Mouse (Mus musculus): ENCODE results near the gene Cyp2b23. TPM values are rescaled to one million over a fixed set of nuclear protein-coding genes. Genes with fewer than 3 reads are reported as not detected.
"Not testable (repeated sequence)": the region's sequence is repeated elsewhere in the genome, so short reads cannot be mapped to it uniquely, and the experiment has no call there.

The Cyp2b23 gene
- not detected in 2 replicates for polyA plus RNA-seq (2014; fragmentation: Nextera tagmentation; extraction: Ambion mirVana)

DNA sequence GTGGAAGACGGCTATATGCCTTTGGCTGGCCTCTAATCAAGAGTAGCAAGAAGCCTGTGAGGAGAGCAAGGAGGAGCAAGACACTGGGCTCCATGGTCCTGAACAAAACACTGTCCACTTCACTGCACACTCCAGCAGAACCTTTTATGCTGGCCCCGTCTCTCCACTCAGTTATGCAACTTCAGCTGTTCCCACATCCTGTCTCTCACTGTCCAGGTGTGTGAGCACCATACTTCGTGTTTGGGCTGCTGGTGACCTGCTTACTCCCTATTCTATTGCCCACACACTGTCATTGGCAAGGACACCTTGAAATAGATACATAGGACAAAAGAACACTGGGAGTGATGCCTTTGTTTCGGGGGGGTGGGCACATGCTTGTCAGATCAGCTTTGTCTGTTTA lies at the start of gene Cyp2b23:
Gene Cyp2b23 (minus strand): TSS at position 101 of the 400 bp plus-strand sequence.
- Histone ChIP-seq H3K27ac (ENCODE audit: low read depth, low read length) (no peak within 1 kb of the TSS), H3K9me3 (ENCODE audit: control insufficient read depth, low read length) (no peaks in the 10 kb centered on the region), H3K27me3 (replicated peaks; ENCODE audit: control insufficient read depth, insufficient read depth, low read length) (no peaks in the 10 kb centered on the region), H3K4me2 (no peak within 1 kb of the TSS), H3K36me3 (ENCODE audit: control insufficient read depth, insufficient read depth, low read length) (no peaks in the 10 kb centered on the region), H3K4me1 (replicated peaks; ENCODE audit: control insufficient read depth, insufficient read depth, low read length) (no peaks in the 10 kb centered on the region), H3K4me3 (ENCODE audit: low read depth, low read length) (no peak within 1 kb of the TSS), H3K9ac (ENCODE audit: low read depth, low read length) (no peak within 1 kb of the TSS)
- DNase-seq (ENCODE audit: low spot score) (no peak), ATAC-seq (replicated peaks; ENCODE audit: low FRiP score) (no peak)
- 61% methylated on average over 4 of the region's 4 CpGs for WGBS

GRCm38 (mm10) chr7:26711061-26711460 lies 24.8 kb upstream of the Cyp2b23 start:
- WGBS: 83% methylated on average over 11 of the region's 11 CpGs
- H3K4me1 ChIP-seq (replicated peaks; ENCODE audit: control insufficient read depth, insufficient read depth, low read length): no peaks in the 10 kb centered on the region
- no peak for ATAC-seq (replicated peaks; ENCODE audit: low FRiP score)

DNA sequence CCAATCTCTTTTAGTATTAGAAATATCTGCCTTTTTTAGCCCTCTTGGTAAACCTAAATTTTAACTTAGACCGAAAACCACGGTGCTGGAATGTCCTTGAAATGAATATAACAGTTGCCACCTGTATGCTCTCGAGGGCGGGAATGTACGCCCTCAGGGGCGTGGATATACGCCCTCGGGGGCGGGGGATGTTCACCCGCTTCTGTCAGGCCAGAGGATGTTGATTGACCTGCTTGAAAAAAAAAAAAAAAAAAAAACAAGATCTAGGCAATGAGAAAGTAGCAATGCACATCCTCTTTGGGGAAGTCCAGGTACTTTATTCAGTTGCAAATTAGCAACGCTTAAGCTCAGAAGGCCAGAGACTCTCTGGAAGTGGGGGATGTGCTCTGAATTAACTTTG lies 20.8 kb upstream of the Cyp2b23 start:
- Histone ChIP-seq H3K36me3 (ENCODE audit: control insufficient read depth, insufficient read depth, low read length) (no peaks in the 10 kb centered on the region), H3K4me2 (no peak overlapping the region), H3K9ac (ENCODE audit: low read depth, low read length) (no peak overlapping the region), H3K27ac (ENCODE audit: low read depth, low read length) (no peak overlapping the region), H3K27me3 (replicated peaks; ENCODE audit: control insufficient read depth, insufficient read depth, low read length) (no peaks in the 10 kb centered on the region), H3K4me1 (replicated peaks; ENCODE audit: control insufficient read depth, insufficient read depth, low read length) (no peaks in the 10 kb centered on the region), H3K9me3 (ENCODE audit: control insufficient read depth, low read length) (no peaks in the 10 kb centered on the region), H3K4me3 (ENCODE audit: low read depth, low read length) (no peak overlapping the region)
- ATAC-seq (replicated peaks; ENCODE audit: low FRiP score): no peak
- WGBS: 41% methylated on average over 11 of the region's 11 CpGs
- DNase-seq (ENCODE audit: low spot score): no peak

More at GRCm38 (mm10) chr7:26711061-26711460, 24.8 kb upstream of the Cyp2b23 start:
- no peaks in the 10 kb centered on the region for H3K27me3 ChIP-seq (replicated peaks; ENCODE audit: control insufficient read depth, insufficient read depth, low read length)
- no peaks in the 10 kb centered on the region for H3K36me3 ChIP-seq (ENCODE audit: control insufficient read depth, insufficient read depth, low read length)
- no peak overlapping the region for H3K27ac ChIP-seq (ENCODE audit: low read depth, low read length)
- no peak overlapping the region for H3K4me2 ChIP-seq
- no peak overlapping the region for H3K4me3 ChIP-seq (ENCODE audit: low read depth, low read length)
- H3K9ac ChIP-seq (ENCODE audit: low read depth, low read length): no peak overlapping the region
- no peak for DNase-seq (ENCODE audit: low spot score)
- no peaks in the 10 kb centered on the region for H3K9me3 ChIP-seq (ENCODE audit: control insufficient read depth, low read length)

DNA sequence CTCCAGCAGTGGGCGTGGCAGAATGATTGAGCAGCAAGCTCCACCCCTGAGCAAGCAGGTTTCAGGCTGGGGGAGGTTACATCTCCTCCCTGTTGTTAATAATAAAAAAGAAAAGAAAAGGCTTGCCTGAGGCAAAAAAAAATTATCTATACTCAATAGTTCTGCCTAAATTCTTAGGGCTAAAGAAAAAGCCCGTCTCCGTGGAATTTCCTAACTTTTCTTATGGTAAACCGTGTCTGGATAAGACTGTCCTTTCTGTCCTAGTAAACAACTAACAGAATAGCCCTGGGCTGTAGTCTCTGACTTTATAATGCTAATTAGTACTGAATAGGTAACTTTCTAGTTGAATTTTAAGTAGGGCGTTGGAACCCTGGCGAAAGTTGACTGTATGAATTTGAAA lies 20.0 kb upstream of the Cyp2b23 start:
- H3K4me2 ChIP-seq; H3K4me1 ChIP-seq (replicated peaks; ENCODE audit: control insufficient read depth, insufficient read depth, low read length); DNase-seq (ENCODE audit: low spot score); ATAC-seq (replicated peaks; ENCODE audit: low FRiP score); H3K27ac ChIP-seq (ENCODE audit: low read depth, low read length); H3K4me3 ChIP-seq (ENCODE audit: low read depth, low read length); H3K9me3 ChIP-seq (ENCODE audit: control insufficient read depth, low read length); H3K9ac ChIP-seq (ENCODE audit: low read depth, low read length); H3K27me3 ChIP-seq (replicated peaks; ENCODE audit: control insufficient read depth, insufficient read depth, low read length); H3K36me3 ChIP-seq (ENCODE audit: control insufficient read depth, insufficient read depth, low read length): not testable (repeated sequence)
- WGBS: 46% methylated on average over 6 of the region's 6 CpGs

DNA sequence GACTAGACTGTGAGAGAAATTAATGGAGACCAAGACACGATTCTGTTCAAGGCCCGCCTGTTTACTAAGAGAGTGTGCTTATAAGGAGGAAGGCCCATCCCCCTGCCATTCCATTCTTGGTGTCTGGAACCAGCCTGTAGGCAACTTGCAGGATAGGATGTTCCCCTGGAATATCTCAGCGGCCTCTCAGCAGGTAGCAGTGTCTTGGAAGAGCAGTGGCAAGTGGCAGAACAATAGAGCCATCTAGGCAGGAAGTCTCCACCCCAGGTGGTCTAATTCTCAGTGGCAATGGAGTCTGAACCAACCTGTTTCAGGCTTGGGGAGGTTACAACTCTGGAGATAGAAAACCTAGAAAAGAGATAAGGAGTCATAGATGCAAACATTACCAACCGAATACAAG lies 13.9 kb upstream of the Cyp2b23 start:
- Histone ChIP-seq H3K9me3 (ENCODE audit: control insufficient read depth, low read length) (no peaks in the 10 kb centered on the region), H3K4me1 (replicated peaks; ENCODE audit: control insufficient read depth, insufficient read depth, low read length) (no peaks in the 10 kb centered on the region), H3K4me3 (ENCODE audit: low read depth, low read length) (no peak overlapping the region), H3K36me3 (ENCODE audit: control insufficient read depth, insufficient read depth, low read length) (no peaks in the 10 kb centered on the region), H3K4me2 (no peak overlapping the region), H3K27ac (ENCODE audit: low read depth, low read length) (no peak overlapping the region), H3K9ac (ENCODE audit: low read depth, low read length) (no peak overlapping the region), H3K27me3 (replicated peaks; ENCODE audit: control insufficient read depth, insufficient read depth, low read length) (no peaks in the 10 kb centered on the region)
- DNase-seq (ENCODE audit: low spot score): no peak
- no peak for ATAC-seq (replicated peaks; ENCODE audit: low FRiP score)
- 79% methylated on average over 4 of the region's 4 CpGs for WGBS

DNA sequence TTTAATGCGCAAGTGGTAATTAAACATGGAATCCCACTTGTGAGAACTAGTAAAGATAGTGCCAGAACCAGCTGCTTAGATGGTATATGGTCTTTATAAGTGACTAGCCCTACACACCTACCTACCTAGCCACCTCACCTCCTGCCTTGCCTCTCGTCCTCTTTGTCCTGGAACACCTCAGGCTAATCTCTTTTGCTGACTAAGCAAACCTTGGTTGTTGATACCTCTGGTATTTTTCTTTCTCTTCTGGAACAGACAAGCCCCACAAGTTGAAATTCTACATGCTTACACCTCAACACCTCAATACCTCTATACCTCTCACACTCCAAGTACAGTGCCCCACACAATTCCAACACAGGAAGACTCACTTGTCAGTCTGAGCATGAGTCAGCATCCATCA lies 524 bp downstream of the Cyp2b23 start:
- no peaks in the 10 kb centered on the region for H3K36me3 ChIP-seq (ENCODE audit: control insufficient read depth, insufficient read depth, low read length)
- WGBS: 70% methylated on average over 2 of the region's 2 CpGs
- H3K4me3 ChIP-seq (ENCODE audit: low read depth, low read length): no peak overlapping the region
- no peak overlapping the region for H3K27ac ChIP-seq (ENCODE audit: low read depth, low read length)
- ATAC-seq (replicated peaks; ENCODE audit: low FRiP score) (no peak), DNase-seq (ENCODE audit: low spot score) (no peak)
- H3K9me3 ChIP-seq (ENCODE audit: control insufficient read depth, low read length): no peaks in the 10 kb centered on the region
- H3K4me1 ChIP-seq (replicated peaks; ENCODE audit: control insufficient read depth, insufficient read depth, low read length): no peaks in the 10 kb centered on the region
- no peak overlapping the region for H3K4me2 ChIP-seq
- no peak overlapping the region for H3K9ac ChIP-seq (ENCODE audit: low read depth, low read length)
- H3K27me3 ChIP-seq (replicated peaks; ENCODE audit: control insufficient read depth, insufficient read depth, low read length): no peaks in the 10 kb centered on the region

- H3K4me1 ChIP-seq (replicated peaks; ENCODE audit: control insufficient read depth, insufficient read depth, low read length); DNase-seq (ENCODE audit: low spot score); H3K9me3 ChIP-seq (ENCODE audit: control insufficient read depth, low read length); H3K27ac ChIP-seq (ENCODE audit: low read depth, low read length); H3K9ac ChIP-seq (ENCODE audit: low read depth, low read length); H3K27me3 ChIP-seq (replicated peaks; ENCODE audit: control insufficient read depth, insufficient read depth, low read length); ATAC-seq (replicated peaks; ENCODE audit: low FRiP score); H3K4me3 ChIP-seq (ENCODE audit: low read depth, low read length); H3K36me3 ChIP-seq (ENCODE audit: control insufficient read depth, insufficient read depth, low read length); H3K4me2 ChIP-seq: not testable (repeated sequence)
- 37% methylated on average over 2 of the region's 2 CpGs for WGBS
These were observed 18.8 kb downstream of the Cyp2b23 start for GRCm38 (mm10) chr7:26667466-26667865.

GRCm38 (mm10) chr7:26666011-26666410 lies 20.2 kb downstream of the Cyp2b23 start:
- 73% methylated on average over 5 of the region's 5 CpGs for WGBS
- Histone ChIP-seq H3K9me3 (ENCODE audit: control insufficient read depth, low read length) (no peaks in the 10 kb centered on the region), H3K27me3 (replicated peaks; ENCODE audit: control insufficient read depth, insufficient read depth, low read length) (no peaks in the 10 kb centered on the region), H3K27ac (ENCODE audit: low read depth, low read length) (no peak overlapping the region), H3K4me2 (no peak overlapping the region), H3K4me1 (replicated peaks; ENCODE audit: control insufficient read depth, insufficient read depth, low read length) (no peaks in the 10 kb centered on the region), H3K9ac (ENCODE audit: low read depth, low read length) (no peak overlapping the region), H3K36me3 (ENCODE audit: control insufficient read depth, insufficient read depth, low read length) (no peaks in the 10 kb centered on the region), H3K4me3 (ENCODE audit: low read depth, low read length) (no peak overlapping the region)
- no peak for ATAC-seq (replicated peaks; ENCODE audit: low FRiP score)
- DNase-seq (ENCODE audit: low spot score): no peak

GRCm38 (mm10) chr7:26618364-26618763 lies 67.9 kb downstream of the Cyp2b23 start, which contains the start of gene Vmn1r185:
Gene Vmn1r185, minus strand, starts transcription at chr7:26618464.
- H3K4me1 ChIP-seq (replicated peaks; ENCODE audit: control insufficient read depth, insufficient read depth, low read length); H3K4me2 ChIP-seq; H3K4me3 ChIP-seq (ENCODE audit: low read depth, low read length); ATAC-seq (replicated peaks; ENCODE audit: low FRiP score); H3K27me3 ChIP-seq (replicated peaks; ENCODE audit: control insufficient read depth, insufficient read depth, low read length); H3K27ac ChIP-seq (ENCODE audit: low read depth, low read length); H3K36me3 ChIP-seq (ENCODE audit: control insufficient read depth, insufficient read depth, low read length); H3K9me3 ChIP-seq (ENCODE audit: control insufficient read depth, low read length); DNase-seq (ENCODE audit: low spot score); H3K9ac ChIP-seq (ENCODE audit: low read depth, low read length): not testable (repeated sequence)
- 65% methylated on average over 1 of the region's 1 CpGs for WGBS
